Mouse (Mus musculus) cerebellum, adult 2 months (tissue): Measurements from ENCODE around the gene Pck1.

Source experiments
- CTCF ChIP-seq: fragments of 200-500 bp; IDR thresholded peaks from 2 replicates; pipeline ENCODE4 v1.5.1; 2011; ENCODE audit warnings: low read depth, mild to moderate bottlenecking, control low read depth, low read length, moderate library complexity, borderline replicate concordance; ENCODE audit not compliant: insufficient read depth
- POLR2A ChIP-seq: fragments of 200-500 bp; IDR thresholded peaks from 2 replicates; pipeline ENCODE4 v1.6.1; 2011; ENCODE audit warnings: low read length, control low read depth, borderline replicate concordance; ENCODE audit not compliant: insufficient read depth

DNA sequence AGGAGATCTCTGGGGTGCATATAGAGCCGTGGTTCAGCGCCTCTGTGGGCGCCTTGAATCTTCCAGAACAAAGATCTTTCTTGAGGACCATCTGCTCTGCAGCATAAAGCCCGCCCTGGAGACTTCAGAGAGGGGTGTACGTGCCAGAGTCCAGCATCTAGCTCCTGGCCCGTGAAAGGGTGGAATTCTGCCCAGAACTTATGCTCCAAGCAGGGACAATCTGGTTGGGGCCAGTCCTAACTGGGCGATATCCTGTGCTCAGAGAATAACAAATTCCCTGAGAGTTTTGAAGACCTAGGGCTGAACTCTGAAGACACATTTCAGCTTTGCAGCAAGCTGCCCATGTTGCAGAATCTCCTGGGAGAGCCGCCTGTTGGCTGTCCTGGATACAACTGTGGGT lies 25.1 kb downstream of the Pck1 start:
- TF ChIP-seq CTCF (no peak), POLR2A (no peak)
